Mouse (Mus musculus): ENCODE results near the gene Plce1. TPM values are rescaled to one million over a fixed set of nuclear protein-coding genes. Genes with fewer than 3 reads are reported as not detected.

Plce1 gene
- total RNA-seq, 2 experiments from 2014 or later, result 0.04 TPM; not detected in 1

- no peak for ATAC-seq (ENCODE audit: poor library complexity, severe bottlenecking)
These were observed 97.7 kb downstream of the Plce1 start for GRCm38 (mm10) chr19:38578554-38579146.

GRCm38 (mm10) chr19:38582861-38583260, 102.0 kb downstream of the Plce1 start:
- ATAC-seq (ENCODE audit: poor library complexity, severe bottlenecking), result no peak

- no peak for ATAC-seq (ENCODE audit: poor library complexity, severe bottlenecking)
These were observed 106.7 kb downstream of the Plce1 start for GRCm38 (mm10) chr19:38587559-38587958.

GRCm38 (mm10) chr19:38589466-38589865, 108.6 kb downstream of the Plce1 start:
- no peak for ATAC-seq (ENCODE audit: poor library complexity, severe bottlenecking)

- no peak for ATAC-seq (ENCODE audit: poor library complexity, severe bottlenecking)
These were observed 109.0 kb downstream of the Plce1 start for GRCm38 (mm10) chr19:38589941-38590340.

GRCm38 (mm10) chr19:38592566-38593224, 111.8 kb downstream of the Plce1 start:
- no peak for ATAC-seq (ENCODE audit: poor library complexity, severe bottlenecking)

- ATAC-seq (ENCODE audit: poor library complexity, severe bottlenecking), result no peak
These were observed 112.5 kb downstream of the Plce1 start for GRCm38 (mm10) chr19:38593225-38593897.

GRCm38 (mm10) chr19:38596096-38596495, 115.2 kb downstream of the Plce1 start:
- ATAC-seq (ENCODE audit: poor library complexity, severe bottlenecking), result no peak

- ATAC-seq (ENCODE audit: poor library complexity, severe bottlenecking), result peak; percentile 63
These were observed 116.5 kb downstream of the Plce1 start for GRCm38 (mm10) chr19:38597392-38597791.

- ATAC-seq (ENCODE audit: poor library complexity, severe bottlenecking), result no peak
These were observed 118.1 kb downstream of the Plce1 start for GRCm38 (mm10) chr19:38599001-38599400.

- no peak for ATAC-seq (ENCODE audit: poor library complexity, severe bottlenecking)
These were observed 120.2 kb downstream of the Plce1 start for GRCm38 (mm10) chr19:38601127-38601526.

- no peak for ATAC-seq (ENCODE audit: poor library complexity, severe bottlenecking)
These were observed 121.9 kb downstream of the Plce1 start for GRCm38 (mm10) chr19:38602811-38603210.

- no peak for ATAC-seq (ENCODE audit: poor library complexity, severe bottlenecking)
These were observed 126.3 kb downstream of the Plce1 start for GRCm38 (mm10) chr19:38607236-38607635.

GRCm38 (mm10) chr19:38608951-38609654, 128.2 kb downstream of the Plce1 start:
- ATAC-seq (ENCODE audit: poor library complexity, severe bottlenecking), result no peak

GRCm38 (mm10) chr19:38610291-38610690, 129.4 kb downstream of the Plce1 start:
- ATAC-seq (ENCODE audit: poor library complexity, severe bottlenecking), result no peak

- no peak for ATAC-seq (ENCODE audit: poor library complexity, severe bottlenecking)
These were observed 129.9 kb downstream of the Plce1 start for GRCm38 (mm10) chr19:38610809-38611208.

- no peak for ATAC-seq (ENCODE audit: poor library complexity, severe bottlenecking)
These were observed 133.3 kb downstream of the Plce1 start for GRCm38 (mm10) chr19:38614067-38614675.

- no peak for ATAC-seq (ENCODE audit: poor library complexity, severe bottlenecking)
These were observed 134.4 kb downstream of the Plce1 start for GRCm38 (mm10) chr19:38615356-38615755.

GRCm38 (mm10) chr19:38620134-38620533, 139.2 kb downstream of the Plce1 start:
- no peak for ATAC-seq (ENCODE audit: poor library complexity, severe bottlenecking)

- ATAC-seq (ENCODE audit: poor library complexity, severe bottlenecking), result no peak
These were observed 140.6 kb downstream of the Plce1 start for GRCm38 (mm10) chr19:38621546-38621945.
